Mouse (Mus musculus) cerebellum, adult 11 months (tissue): ENCODE results near the gene Gm10424.
"Not testable (repeated sequence)": the region's sequence is repeated elsewhere in the genome, so short reads cannot be mapped to it uniquely, and the experiment has no call there.

ENCODE experiments used
- DNase-seq: peaks from one replicate; pipeline ENCODE4 v3.0.0; 2022

The Gm10424 gene

GRCm38 (mm10) chr5:95272668-95273067, at the start of gene Gm10424:
Gm10424 (minus strand) TSS chr5:95272768.
- not testable (repeated sequence) for DNase-seq

GRCm38 (mm10) chr5:95305611-95306010, 33.0 kb upstream of the Gm10424 start, which contains the start of gene Gm3259:
Gm3259 (plus strand) TSS chr5:95305911.
- DNase-seq, result not testable (repeated sequence)
